Mouse (Mus musculus) thymus, adult 2 months (tissue): ENCODE results near the gene Adcy2. TPM values are rescaled to one million over a fixed set of nuclear protein-coding genes. Genes with fewer than 3 reads are reported as not detected.

ENCODE experiments used
- DNase-seq: peaks from one replicate; pipeline ENCODE4 v3.0.0; 2021
- H3K27ac ChIP-seq: fragments of 200-500 bp; 2 replicates; pipeline ENCODE4 v1.5.1; 2012; ENCODE audit warnings: low read length, control low read depth; ENCODE audit not compliant: control insufficient read depth, insufficient read depth
- H3K27me3 ChIP-seq: fragments of 200-500 bp; 2 replicates; pipeline ENCODE4 v1.6.1; 2012; ENCODE audit warnings: mild to moderate bottlenecking, low read length, moderate library complexity, mixed read lengths; ENCODE audit not compliant: control insufficient read depth, insufficient read depth
- H3K36me3 ChIP-seq: fragments of 200-500 bp; 2 replicates; pipeline ENCODE4 v1.6.1; 2012; ENCODE audit warnings: mild to moderate bottlenecking, low read length, moderate library complexity; ENCODE audit not compliant: control insufficient read depth, insufficient read depth
- H3K4me1 ChIP-seq: fragments of 200-500 bp; replicated peaks from 2 replicates; pipeline ENCODE4 v1.6.1; 2012; ENCODE audit warnings: low read length; ENCODE audit not compliant: control insufficient read depth, insufficient read depth
- H3K4me3 ChIP-seq: fragments of 200-500 bp; 2 replicates; pipeline ENCODE4 v1.5.1; 2012; ENCODE audit warnings: mild to moderate bottlenecking, low read length, control low read depth, moderate library complexity; ENCODE audit not compliant: control insufficient read depth, insufficient read depth
- CTCF ChIP-seq: fragments of 200-500 bp; IDR thresholded peaks from 2 replicates; pipeline ENCODE4 v1.5.1; 2012; ENCODE audit warnings: mild to moderate bottlenecking, control low read depth, low read length, moderate library complexity, borderline replicate concordance; ENCODE audit not compliant: control insufficient read depth, poor library complexity, insufficient read depth; ENCODE audit errors: extremely low read depth
- POLR2A ChIP-seq: fragments of 200-500 bp; IDR thresholded peaks from 2 replicates; pipeline ENCODE4 v1.6.1; 2012; ENCODE audit warnings: mild to moderate bottlenecking, low read length, control low read depth, moderate library complexity; ENCODE audit not compliant: control insufficient read depth, poor library complexity, insufficient read depth; ENCODE audit errors: extremely low read depth
- WGBS: fragments of 180-500 bp; shearing (Covaris S2); methylation state at CpG from one replicate; pipeline ENCODE4 v1.1.7; 2018; 5-methylcytosine and 5-hydroxymethylcytosine counted together
- polyA plus RNA-seq: library from polyadenylated mRNA; depleted of rRNA; stranded (reverse); fragments of >200 nt; gene quantifications from 2 replicates; pipeline ENCODE4 v1.2.3, GENCODE M21; 2012

The Adcy2 gene
- polyA plus RNA-seq, 1 experiment = 0.55 TPM

GRCm38 (mm10) chr13:68868776-68869175 lies 130.6 kb downstream of the Adcy2 start:
- WGBS = 95% methylated on average over 6 of the region's 6 CpGs

GRCm38 (mm10) chr13:68867940-68868655 lies 131.2 kb downstream of the Adcy2 start:
- Histone ChIP-seq H3K36me3 (no peaks in the 10 kb centered on the region), H3K4me3 (no peak overlapping the region), H3K27me3 (no peaks in the 10 kb centered on the region), H3K4me1 (no peaks in the 10 kb centered on the region), H3K27ac (no peak overlapping the region)
- WGBS = 95% methylated on average over 1 of the region's 1 CpGs
- TF ChIP-seq POLR2A (no peak), CTCF (no peak)
- no peak for DNase-seq

More at GRCm38 (mm10) chr13:68868776-68869175, 130.6 kb downstream of the Adcy2 start:
- Histone ChIP-seq H3K27ac (no peak overlapping the region), H3K27me3 (no peaks in the 10 kb centered on the region), H3K4me3 (no peak overlapping the region), H3K4me1 (no peaks in the 10 kb centered on the region), H3K36me3 (no peaks in the 10 kb centered on the region)
- no peak for DNase-seq
- no peak for TF ChIP-seq CTCF
- TF ChIP-seq POLR2A = no peak

GRCm38 (mm10) chr13:68860036-68860435 lies 139.3 kb downstream of the Adcy2 start:
- Histone ChIP-seq H3K36me3 (no peaks in the 10 kb centered on the region), H3K27me3 (no peaks in the 10 kb centered on the region), H3K4me1 (no peaks in the 10 kb centered on the region), H3K4me3 (no peak overlapping the region), H3K27ac (no peak overlapping the region)
- WGBS = 86% methylated on average over 4 of the region's 4 CpGs
- no peak for TF ChIP-seq POLR2A
- no peak for TF ChIP-seq CTCF
- no peak for DNase-seq

- Histone ChIP-seq H3K27me3 (no peaks in the 10 kb centered on the region), H3K4me1 (no peaks in the 10 kb centered on the region), H3K4me3 (no peak overlapping the region), H3K27ac (no peak overlapping the region), H3K36me3 (no peaks in the 10 kb centered on the region)
- DNase-seq = no peak
- TF ChIP-seq POLR2A = no peak
- no peak for TF ChIP-seq CTCF
- 76% methylated on average over 3 of the region's 3 CpGs for WGBS
Measured at GRCm38 (mm10) chr13:68848265-68848664, 151.1 kb downstream of the Adcy2 start.

- TF ChIP-seq POLR2A (no peak), CTCF (no peak)
- 67% methylated on average over 2 of the region's 2 CpGs for WGBS
- Histone ChIP-seq H3K27ac (no peak overlapping the region), H3K36me3 (no peaks in the 10 kb centered on the region), H3K4me3 (no peak overlapping the region), H3K4me1 (no peaks in the 10 kb centered on the region), H3K27me3 (no peaks in the 10 kb centered on the region)
- no peak for DNase-seq
Measured at GRCm38 (mm10) chr13:68839517-68839916, 159.8 kb downstream of the Adcy2 start.

GRCm38 (mm10) chr13:68836183-68836582 lies 163.2 kb downstream of the Adcy2 start:
- Histone ChIP-seq H3K27me3 (no peaks in the 10 kb centered on the region), H3K4me3 (no peak overlapping the region), H3K4me1 (no peaks in the 10 kb centered on the region), H3K27ac (no peak overlapping the region), H3K36me3 (no peaks in the 10 kb centered on the region)
- no peak for DNase-seq
- TF ChIP-seq CTCF (no peak), POLR2A (no peak)

GRCm38 (mm10) chr13:68835424-68836045 lies 163.8 kb downstream of the Adcy2 start:
- no peak for TF ChIP-seq POLR2A
- TF ChIP-seq CTCF = no peak
- DNase-seq = no peak
- Histone ChIP-seq H3K4me3 (no peak overlapping the region), H3K4me1 (no peaks in the 10 kb centered on the region), H3K36me3 (no peaks in the 10 kb centered on the region), H3K27me3 (no peaks in the 10 kb centered on the region), H3K27ac (no peak overlapping the region)
- WGBS = 75% methylated on average over 8 of the region's 8 CpGs
